Mouse (Mus musculus): ENCODE measurements at regions not wholly inside any gene's neighbourhood (a gene's known extent, or its start where the extent isn't known, plus 50 kb on each side); places are given as distances from the start of the nearest gene placed in this dataset.
A peak's percentile ranks its signal among the peaks of the same experiment; 100 is the strongest.

DNA sequence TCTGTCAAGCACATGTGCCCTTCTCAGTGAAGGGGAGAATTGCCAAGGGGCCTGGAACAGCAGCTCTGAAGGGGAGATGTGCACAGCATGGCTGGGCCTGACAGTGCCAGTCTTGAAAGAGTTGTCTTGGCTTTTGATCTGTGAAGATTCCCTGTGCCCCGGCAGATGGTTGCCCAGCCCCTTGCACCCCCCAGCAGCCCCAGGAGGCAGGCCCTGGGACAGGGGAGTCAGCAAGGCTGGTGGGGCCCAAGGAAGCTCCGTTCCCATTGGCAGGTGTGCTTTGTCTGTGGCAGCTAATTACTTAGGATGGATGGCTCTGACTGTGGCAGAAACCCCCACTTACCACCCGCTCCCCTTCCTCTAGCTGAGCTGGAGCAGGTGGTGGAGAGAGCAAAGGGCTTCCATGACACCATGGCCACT, 58.6 kb downstream of the Tspan17 start:
- DNase-seq (ENCODE audit: low spot score in 2 of 2) = no peak

DNA sequence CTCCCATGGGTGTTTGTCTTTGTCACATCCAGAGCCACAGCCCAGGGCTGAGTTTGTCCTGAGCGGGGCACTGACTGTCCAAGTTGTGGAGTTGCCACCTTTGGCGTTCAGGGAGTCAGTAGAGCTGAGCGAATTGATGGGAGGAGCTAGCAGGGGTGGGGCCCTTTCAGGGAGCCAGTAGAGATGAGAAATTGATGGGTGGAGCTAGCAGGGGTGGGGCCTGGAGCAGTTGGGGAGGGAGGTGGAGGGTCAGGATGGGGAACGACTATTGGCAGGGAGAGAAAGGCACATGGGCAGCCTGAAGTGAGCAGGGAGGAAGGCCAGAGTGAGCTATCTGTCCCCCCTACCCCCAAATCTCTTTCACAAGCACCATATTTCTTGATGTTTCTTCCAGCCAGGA, 62.0 kb downstream of the Tspan17 start:
- no peak for DNase-seq (ENCODE audit: low spot score in 2 of 2)

GRCm38 (mm10) chr13:54855333-54856238, 66.4 kb downstream of the Tspan17 start:
- no peak for DNase-seq (ENCODE audit: low spot score in 2 of 2)

DNA sequence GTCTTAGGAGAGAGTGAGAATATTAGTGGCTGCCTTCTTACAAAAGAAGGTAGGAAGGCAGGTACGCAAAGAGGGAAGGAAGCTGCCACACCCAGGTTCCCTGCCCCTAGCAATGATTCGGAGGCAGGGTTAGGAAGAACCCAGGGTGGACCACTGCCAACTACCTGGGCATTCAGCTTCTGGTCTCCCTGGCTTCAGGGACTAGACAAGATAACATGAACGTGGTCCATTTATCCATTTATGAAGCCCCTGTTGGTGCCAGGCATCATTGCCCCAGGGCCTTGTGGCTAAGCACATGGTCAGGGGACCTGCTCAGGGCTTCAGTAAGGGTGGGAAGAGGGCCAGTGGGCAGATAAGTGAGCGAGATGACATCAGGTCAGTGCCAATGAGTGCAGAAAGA, 73.8 kb downstream of the Tspan17 start:
- DNase-seq (ENCODE audit: low spot score in 2 of 2) = no peak

- DNase-seq (ENCODE audit: low spot score in 2 of 2) = no peak
Observed at GRCm38 (mm10) chr13:54864048-54864447, 74.9 kb downstream of the Tspan17 start.

GRCm38 (mm10) chr13:54872004-54872403, 77.2 kb upstream of the Unc5a start:
- DNase-seq (ENCODE audit: low spot score in 2 of 2) = no peak

DNA sequence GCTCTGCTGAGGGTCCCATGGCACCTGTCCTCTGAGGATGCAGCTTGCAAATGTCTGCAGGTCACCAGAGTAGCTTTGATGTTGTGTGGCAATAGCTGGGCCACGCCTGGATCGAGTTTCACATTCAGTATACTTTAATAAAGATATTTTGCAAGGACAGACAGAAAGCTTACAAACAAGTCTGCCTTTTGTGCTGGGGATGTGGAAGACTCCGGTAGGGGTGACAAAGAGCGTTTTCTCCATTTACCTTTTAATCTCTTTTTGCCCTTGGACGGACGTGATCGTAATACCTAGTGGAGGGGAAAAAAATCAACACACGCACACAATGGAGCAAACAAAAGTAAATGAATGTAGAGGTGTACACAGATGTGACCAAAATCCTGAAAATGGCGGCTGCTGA, 75.3 kb upstream of the Unc5a start:
- DNase-seq (ENCODE audit: low spot score in 2 of 2) = no peak

DNA sequence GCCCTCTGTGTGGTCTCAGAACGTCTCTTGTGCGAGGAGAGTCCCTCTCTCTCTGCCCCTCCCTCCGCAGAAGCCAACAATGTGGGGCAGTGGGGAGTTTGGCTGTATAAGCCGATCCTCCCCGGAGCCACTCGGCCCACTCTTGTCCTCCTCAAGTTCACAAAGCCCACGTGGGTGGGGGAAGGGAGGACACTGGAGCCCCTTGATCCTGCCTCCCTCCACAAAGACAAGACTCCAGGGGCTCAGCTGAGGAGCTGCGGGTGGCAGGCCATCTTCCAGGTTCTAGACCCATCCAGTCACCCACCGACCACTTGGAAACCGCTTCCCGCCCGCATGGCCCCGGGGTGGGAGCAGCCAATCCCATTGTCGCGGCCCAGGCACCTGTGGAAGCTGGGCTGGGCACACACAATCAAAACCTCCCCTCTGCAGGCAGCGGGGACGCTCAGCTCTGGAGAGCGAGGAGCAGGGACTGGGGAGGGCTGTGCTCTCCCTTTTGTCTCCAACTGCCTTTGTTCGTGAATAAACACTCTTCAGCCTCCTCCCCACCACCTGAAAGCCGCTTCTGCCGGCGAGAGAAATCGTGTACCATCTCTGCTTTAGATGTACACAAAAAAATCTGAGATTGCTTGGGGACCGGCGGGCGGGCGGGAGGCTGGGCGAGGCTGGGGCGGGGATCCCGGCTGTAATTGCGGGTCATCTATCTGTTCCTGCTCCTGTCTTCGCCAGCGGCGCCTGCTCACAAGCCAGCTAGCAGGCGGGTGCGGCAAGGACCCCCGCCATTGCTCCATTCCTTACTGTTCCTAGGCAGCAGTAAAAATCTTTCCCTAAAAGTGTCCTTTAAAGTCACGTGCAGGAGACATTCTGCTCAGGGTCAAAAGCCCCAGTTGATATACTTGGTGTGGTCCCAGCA, 74.7 kb upstream of the Unc5a start:
- no peak for DNase-seq (ENCODE audit: low spot score in 2 of 2)

DNA sequence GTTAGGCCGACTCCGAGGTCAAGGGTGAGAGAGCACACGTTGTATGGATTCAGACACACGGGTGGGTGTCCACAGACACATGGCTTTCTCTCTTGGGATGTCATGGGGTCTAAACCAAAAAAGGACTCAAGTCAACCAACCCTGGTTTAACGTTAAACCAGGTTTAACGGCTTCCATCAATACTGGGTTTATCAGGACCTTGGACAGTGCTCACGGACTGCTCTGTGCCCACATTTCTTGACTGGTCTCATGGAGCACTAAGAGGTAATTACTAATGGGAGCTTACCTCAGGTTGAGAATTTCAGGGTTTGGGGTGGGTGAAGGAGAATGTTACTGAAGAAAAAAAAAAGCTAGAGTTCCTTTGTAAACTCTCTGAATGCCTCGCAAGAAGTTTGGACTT, 72.7 kb upstream of the Unc5a start:
- DNase-seq (ENCODE audit: low spot score in 2 of 2) = no peak

DNA sequence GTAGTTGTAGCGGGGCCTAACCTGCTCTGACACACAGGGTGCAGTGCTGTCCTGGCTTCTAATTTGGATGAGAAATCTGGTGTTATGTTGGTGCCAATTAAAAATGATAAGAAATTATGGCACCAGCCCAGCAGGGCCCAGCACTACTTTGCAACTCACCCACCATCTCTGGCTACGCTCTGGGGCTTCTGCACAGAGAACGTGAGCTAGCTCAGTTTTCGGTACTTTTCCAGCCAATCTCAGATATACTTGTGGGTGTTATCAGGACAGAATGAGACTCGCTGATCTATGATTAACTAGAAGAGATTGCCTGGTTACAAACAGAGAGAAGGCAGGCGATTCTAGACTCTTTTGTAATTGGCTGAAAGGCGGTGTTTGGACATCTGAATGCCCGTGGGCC, 71.6 kb upstream of the Unc5a start:
- DNase-seq (ENCODE audit: low spot score in 2 of 2) = peak; percentile 57 to 67

- peak; percentile 82 to 88 for DNase-seq (ENCODE audit: low spot score in 2 of 2)
Observed at GRCm38 (mm10) chr13:54879325-54879724, 69.9 kb upstream of the Unc5a start.

DNA sequence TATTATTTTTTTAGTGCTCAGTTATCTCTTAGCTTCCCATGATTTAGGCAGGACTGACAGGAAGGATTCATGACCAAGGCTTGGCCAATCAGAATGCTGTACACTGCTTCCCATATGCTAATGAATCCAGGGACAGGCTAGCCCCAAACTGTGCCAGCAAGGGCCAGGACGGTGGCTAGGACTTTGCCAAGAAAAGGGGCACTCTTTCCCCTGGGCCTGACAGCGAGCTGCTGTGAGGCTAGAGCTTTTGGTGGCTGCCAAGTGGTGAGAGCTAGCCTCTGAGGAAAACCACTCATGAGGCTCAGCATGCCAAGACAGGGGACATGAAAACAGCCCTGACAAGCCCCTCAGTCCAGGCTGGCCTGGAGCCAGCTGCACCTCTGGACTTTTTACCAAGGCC, 69.0 kb upstream of the Unc5a start:
- no peak for DNase-seq (ENCODE audit: low spot score in 2 of 2)

GRCm38 (mm10) chr13:54882781-54883180, 66.4 kb upstream of the Unc5a start:
- DNase-seq (ENCODE audit: low spot score in 2 of 2) = no peak

DNA sequence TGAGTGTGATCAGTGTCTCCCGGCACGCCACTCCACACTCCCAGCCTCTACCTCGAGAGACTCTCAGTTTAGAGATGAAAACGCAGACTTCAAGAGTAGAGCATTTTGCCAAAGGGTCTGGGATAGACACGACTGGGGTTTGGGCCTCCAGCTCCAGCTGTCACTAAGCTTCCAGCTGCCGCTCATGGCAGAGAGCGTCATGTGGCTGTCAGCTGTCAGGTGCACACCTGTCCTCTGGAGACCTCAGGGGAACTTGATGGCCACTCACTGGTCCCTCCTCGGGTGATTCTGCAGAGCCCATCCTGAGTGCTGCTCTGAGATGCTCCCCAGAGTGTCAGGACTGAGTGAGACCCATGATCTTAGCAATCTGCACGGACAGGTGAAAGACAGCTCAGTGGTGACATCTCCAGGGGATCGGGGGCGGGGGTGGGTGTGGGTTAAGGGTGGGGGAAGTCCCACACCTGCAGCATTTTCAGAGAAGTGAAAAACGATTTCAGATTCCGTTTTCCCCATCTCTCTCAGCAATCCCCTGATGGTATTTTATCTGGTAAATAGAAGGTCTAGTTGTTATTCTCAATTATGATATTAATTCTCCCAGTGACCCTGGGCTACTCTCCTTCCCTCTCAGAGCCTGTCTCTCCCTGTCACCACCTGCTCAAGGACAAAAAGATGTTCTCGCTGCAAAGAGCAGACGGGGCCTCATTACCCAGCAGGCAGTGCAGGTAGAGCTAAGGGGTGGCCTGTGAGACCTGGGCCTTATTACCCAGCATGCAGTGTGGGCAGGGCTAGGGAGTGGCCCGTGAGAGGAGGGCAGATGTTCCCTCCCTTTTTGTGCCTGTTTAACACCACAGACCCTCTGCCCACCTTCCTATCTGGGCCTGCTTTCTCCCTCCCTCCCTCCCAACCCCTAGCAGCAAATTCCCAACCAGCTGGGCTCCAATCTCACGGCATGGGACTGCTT, 65.2 kb upstream of the Unc5a start:
- DNase-seq (ENCODE audit: low spot score in 2 of 2) = no peak

- DNase-seq (ENCODE audit: low spot score in 2 of 2) = peak in 1 of 2 experiments; percentile 53
Observed at GRCm38 (mm10) chr13:54884709-54885460, 64.3 kb upstream of the Unc5a start.

GRCm38 (mm10) chr13:54887366-54887921, 61.8 kb upstream of the Unc5a start:
- peak in 1 of 2 experiments; percentile 62 for DNase-seq (ENCODE audit: low spot score in 2 of 2)

DNA sequence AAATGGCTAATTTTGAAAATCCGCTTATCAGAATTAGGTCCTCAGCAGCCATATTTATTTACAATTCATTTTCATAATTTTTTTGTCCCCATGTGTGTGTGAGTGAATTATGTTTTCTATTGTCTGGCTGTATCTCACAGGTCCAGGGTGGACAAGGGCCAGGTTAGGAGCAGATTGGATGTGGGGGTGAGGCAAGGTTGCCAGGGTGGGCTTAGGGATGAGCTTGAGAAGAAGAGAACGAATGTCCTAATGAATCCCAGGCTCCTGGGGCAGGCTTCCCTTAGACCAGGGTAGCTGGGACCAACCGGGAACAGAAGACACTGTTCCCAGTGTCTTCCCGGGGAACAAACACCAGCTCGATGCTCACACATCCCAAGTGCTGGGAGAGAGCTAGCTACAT, 61.2 kb upstream of the Unc5a start:
- no peak for DNase-seq (ENCODE audit: low spot score in 2 of 2)

- DNase-seq (ENCODE audit: low spot score in 2 of 2) = no peak
Observed at GRCm38 (mm10) chr13:54889684-54890399, 59.4 kb upstream of the Unc5a start.

GRCm38 (mm10) chr13:54892572-54892971, 56.6 kb upstream of the Unc5a start:
- DNase-seq (ENCODE audit: low spot score in 2 of 2) = no peak

- DNase-seq (ENCODE audit: low spot score in 2 of 2) = no peak
Observed at GRCm38 (mm10) chr13:54893651-54894050, 55.6 kb upstream of the Unc5a start.

Data from right cerebral cortex, adult 2 months (tissue).